Mouse (Mus musculus) adrenal gland, postnatal 10 days (tissue): ENCODE measurements around the gene Nrg3. TPM values are rescaled to one million over a fixed set of nuclear protein-coding genes. Genes with fewer than 3 reads are reported as not detected.

Experiments used
- microRNA-seq: library from miRNA; unstranded; fragments of <30 nt; microRNA quantifications from one replicate; pipeline ENCODE4 v1.2.0, GENCODE M21; 2021
- total RNA-seq, 2 experiments: library from RNA; stranded (reverse); gene quantifications; 2 replicates each; pipeline ENCODE4 v1.2.3; 2021

Gene Nrg3
- total RNA-seq, 2 experiments from 2014 or later, result 3.1 to 4.3 TPM

Small RNA genes lying within 50 kb of the gene (microRNA-seq; reads per million reads assigned to microRNA genes)
- not detected for gene Gm27332
